Mouse (Mus musculus) kidney, embryonic 16.5 days (tissue): ENCODE measurements at regions not wholly inside any gene's neighbourhood (a gene's known extent, or its start where the extent isn't known, plus 50 kb on each side); places are given as distances from the start of the nearest gene placed in this dataset.

Experiments used
- ATAC-seq: fragments of 200-750 bp; cut with Nextera tagmentation; 2 replicates; pipeline ENCODE4 v1.8.0; 2017; ENCODE audit warnings: moderate TSS enrichment; ENCODE audit not compliant: low FRiP score, low TSS enrichment
- H3K27ac ChIP-seq: fragments of 300-500 bp; sonication (generic); 2 replicates; pipeline ENCODE4 v1.5.1; 2014; ENCODE audit warnings: low read length
- H3K27me3 ChIP-seq: fragments of 300-500 bp; sonication (generic); 2 replicates; pipeline ENCODE4 v1.6.1; 2014; ENCODE audit warnings: low read length, control low read depth, mixed read lengths; ENCODE audit not compliant: insufficient read depth
- H3K36me3 ChIP-seq: fragments of 300-500 bp; sonication (generic); 2 replicates; pipeline ENCODE4 v1.6.1; 2014; ENCODE audit warnings: low read length, control low read depth, mixed read lengths; ENCODE audit not compliant: insufficient read depth
- H3K4me1 ChIP-seq: fragments of 300-500 bp; sonication (generic); 2 replicates; pipeline ENCODE4 v1.6.1; 2014; ENCODE audit warnings: low read length, control low read depth, mixed read lengths; ENCODE audit not compliant: insufficient read depth
- H3K4me2 ChIP-seq: fragments of 300-500 bp; sonication (generic); replicated peaks from 2 replicates; pipeline ENCODE4 v1.6.1; 2014; ENCODE audit warnings: low read depth, low read length
- H3K4me3 ChIP-seq: fragments of 300-500 bp; sonication (generic); 2 replicates; pipeline ENCODE4 v1.5.1; 2014; ENCODE audit warnings: mild to moderate bottlenecking, low read length
- H3K9ac ChIP-seq: fragments of 300-500 bp; sonication (generic); replicated peaks from 2 replicates; pipeline ENCODE4 v1.6.1; 2014; ENCODE audit warnings: low read length
- H3K9me3 ChIP-seq: fragments of 300-500 bp; sonication (generic); 2 replicates; pipeline ENCODE4 v1.6.1; 2016; ENCODE audit warnings: low read length, control low read depth
- WGBS: fragments of 180-500 bp; shearing (Covaris S2); extraction: QIAGEN DNeasy Blood & Tissue Kit; methylation state at CpG from one replicate; pipeline ENCODE4 v1.1.7; 2014; 5-methylcytosine and 5-hydroxymethylcytosine counted together

GRCm38 (mm10) chr5:47693478-47693877 lies 289.5 kb upstream of the Slit2 start:
- Histone ChIP-seq H3K9me3 (0 out of 2 replicates have a peak, but pooled peaks cover 3% of the 10 kb centered on the region), H3K4me3 (no peak overlapping the region), H3K4me2 (no peak overlapping the region), H3K36me3 (no peaks in the 10 kb centered on the region), H3K9ac (no peak overlapping the region), H3K27me3 (no peaks in the 10 kb centered on the region), H3K27ac (no peak overlapping the region), H3K4me1 (no peaks in the 10 kb centered on the region)
- WGBS: 10% methylated on average over 6 of the region's 6 CpGs
- peak; percentile 83; the same call in 1 of the 2 replicates for ATAC-seq

- 90% methylated on average over 3 of the region's 3 CpGs for WGBS
- Histone ChIP-seq H3K4me2 (no peak overlapping the region), H3K36me3 (no peaks in the 10 kb centered on the region), H3K4me1 (no peaks in the 10 kb centered on the region), H3K27ac (no peak overlapping the region), H3K9ac (no peak overlapping the region), H3K9me3 (0 out of 2 replicates have a peak, but pooled peaks cover 3% of the 10 kb centered on the region), H3K27me3 (no peaks in the 10 kb centered on the region), H3K4me3 (no peak overlapping the region)
- ATAC-seq: peak; percentile 57; the same call in 1 of the 2 replicates
Measured at GRCm38 (mm10) chr5:47693921-47694320, 289.0 kb upstream of the Slit2 start.

- ATAC-seq: no peak
- Histone ChIP-seq H3K27me3 (no peaks in the 10 kb centered on the region), H3K4me3 (no peak overlapping the region), H3K4me2 (no peak overlapping the region), H3K4me1 (no peaks in the 10 kb centered on the region), H3K36me3 (no peaks in the 10 kb centered on the region), H3K9me3 (0 out of 2 replicates have a peak, but pooled peaks cover 3% of the 10 kb centered on the region), H3K27ac (no peak overlapping the region), H3K9ac (no peak overlapping the region)
- 61% methylated on average over 3 of the region's 3 CpGs for WGBS
Measured at GRCm38 (mm10) chr5:47694630-47695029, 288.3 kb upstream of the Slit2 start.

GRCm38 (mm10) chr5:47711553-47711952 lies 271.4 kb upstream of the Slit2 start:
- Histone ChIP-seq H3K4me2 (no peak overlapping the region), H3K27me3 (no peaks in the 10 kb centered on the region), H3K4me1 (no peaks in the 10 kb centered on the region), H3K9ac (no peak overlapping the region), H3K4me3 (no peak overlapping the region), H3K36me3 (no peaks in the 10 kb centered on the region), H3K9me3 (no peaks in the 10 kb centered on the region), H3K27ac (no peak overlapping the region)
- ATAC-seq: no peak

GRCm38 (mm10) chr5:47714333-47714732 lies 268.6 kb upstream of the Slit2 start:
- Histone ChIP-seq H3K4me1 (no peaks in the 10 kb centered on the region), H3K4me2 (no peak overlapping the region), H3K9ac (no peak overlapping the region), H3K4me3 (no peak overlapping the region), H3K36me3 (no peaks in the 10 kb centered on the region), H3K27ac (no peak overlapping the region), H3K27me3 (no peaks in the 10 kb centered on the region), H3K9me3 (no peaks in the 10 kb centered on the region)
- WGBS: 76% methylated on average over 5 of the region's 5 CpGs
- ATAC-seq: no peak

- Histone ChIP-seq H3K36me3 (no peaks in the 10 kb centered on the region), H3K9me3 (no peaks in the 10 kb centered on the region), H3K4me3 (no peak overlapping the region), H3K4me1 (no peaks in the 10 kb centered on the region), H3K4me2 (no peak overlapping the region), H3K27me3 (no peaks in the 10 kb centered on the region), H3K27ac (no peak overlapping the region), H3K9ac (no peak overlapping the region)
- WGBS: 82% methylated on average over 2 of the region's 2 CpGs
- ATAC-seq: no peak
Measured at GRCm38 (mm10) chr5:47724911-47725310, 258.0 kb upstream of the Slit2 start.

- no peak for ATAC-seq
- Histone ChIP-seq H3K9me3 (no peaks in the 10 kb centered on the region), H3K4me2 (no peak overlapping the region), H3K9ac (no peak overlapping the region), H3K27ac (no peak overlapping the region), H3K27me3 (no peaks in the 10 kb centered on the region), H3K4me3 (no peak overlapping the region), H3K4me1 (no peaks in the 10 kb centered on the region), H3K36me3 (no peaks in the 10 kb centered on the region)
- 83% methylated on average over 2 of the region's 2 CpGs for whole genome bisulfite sequencing
Measured at GRCm38 (mm10) chr5:47742727-47743126, 240.2 kb upstream of the Slit2 start.

GRCm38 (mm10) chr5:47745177-47745576 lies 237.8 kb upstream of the Slit2 start:
- H3K9ac ChIP-seq: no peak overlapping the region
- no peaks in the 10 kb centered on the region for H3K4me1 ChIP-seq
- no peaks in the 10 kb centered on the region for H3K36me3 ChIP-seq
- H3K4me3 ChIP-seq: no peak overlapping the region
- no peak overlapping the region for H3K4me2 ChIP-seq
- no peaks in the 10 kb centered on the region for H3K9me3 ChIP-seq
- H3K27me3 ChIP-seq: no peaks in the 10 kb centered on the region
- 43% methylated on average over 2 of the region's 2 CpGs for WGBS
- ATAC-seq: no peak
- H3K27ac ChIP-seq: no peak overlapping the region

GRCm38 (mm10) chr5:47751907-47752306 lies 231.0 kb upstream of the Slit2 start:
- no peak for ATAC-seq
- Histone ChIP-seq H3K4me2 (no peak overlapping the region), H3K36me3 (no peaks in the 10 kb centered on the region), H3K4me3 (no peak overlapping the region), H3K9me3 (no peaks in the 10 kb centered on the region), H3K9ac (no peak overlapping the region), H3K4me1 (no peaks in the 10 kb centered on the region), H3K27ac (no peak overlapping the region), H3K27me3 (no peaks in the 10 kb centered on the region)
- 76% methylated on average over 2 of the region's 2 CpGs for WGBS

GRCm38 (mm10) chr5:47772642-47773353 lies 210.1 kb upstream of the Slit2 start:
- WGBS: 57% methylated on average over 8 of the region's 8 CpGs
- H3K4me3 ChIP-seq: no peak overlapping the region
- H3K4me1 ChIP-seq: no peaks in the 10 kb centered on the region
- no peaks in the 10 kb centered on the region for H3K36me3 ChIP-seq
- H3K27me3 ChIP-seq: no peaks in the 10 kb centered on the region
- no peak overlapping the region for H3K27ac ChIP-seq
- no peak overlapping the region for H3K4me2 ChIP-seq
- no peak for ATAC-seq
- H3K9me3 ChIP-seq: no peaks in the 10 kb centered on the region
- H3K9ac ChIP-seq: no peak overlapping the region
